Mouse (Mus musculus) embryonic facial prominence, embryonic 15.5 days (tissue): ENCODE results near the gene Gm42957. TPM values are rescaled to one million over a fixed set of nuclear protein-coding genes. Genes with fewer than 3 reads are reported as not detected.
"Not testable (repeated sequence)": the region's sequence is repeated elsewhere in the genome, so short reads cannot be mapped to it uniquely, and the experiment has no call there.

Experiments
- ATAC-seq: fragments of 200-750 bp; cut with Nextera tagmentation; 2 replicates; pipeline ENCODE4 v1.8.0; 2017; ENCODE audit warnings: low read depth, moderate TSS enrichment; ENCODE audit not compliant: insufficient number of reproducible peaks, low FRiP score, low TSS enrichment
- H3K27ac ChIP-seq: fragments of 300-500 bp; sonication (generic); replicated peaks from 2 replicates; pipeline ENCODE4 v1.5.1; 2015; ENCODE audit warnings: mild to moderate bottlenecking, inconsistent platforms
- H3K27me3 ChIP-seq: fragments of 300-500 bp; sonication (generic); 2 replicates; pipeline ENCODE4 v1.6.1; 2015; ENCODE audit warnings: inconsistent platforms
- H3K36me3 ChIP-seq: fragments of 300-500 bp; sonication (generic); 2 replicates; pipeline ENCODE4 v1.6.1; 2015; ENCODE audit warnings: mild to moderate bottlenecking, inconsistent platforms
- H3K4me1 ChIP-seq: fragments of 300-500 bp; sonication (generic); 2 replicates; pipeline ENCODE4 v1.6.1; 2015; ENCODE audit warnings: inconsistent platforms
- H3K4me2 ChIP-seq: fragments of 300-500 bp; sonication (generic); replicated peaks from 2 replicates; pipeline ENCODE4 v1.6.1; 2015; ENCODE audit warnings: mild to moderate bottlenecking, inconsistent platforms
- H3K4me3 ChIP-seq: fragments of 300-500 bp; sonication (generic); replicated peaks from 2 replicates; pipeline ENCODE4 v1.5.1; 2015; ENCODE audit warnings: mild to moderate bottlenecking, inconsistent platforms
- H3K9ac ChIP-seq: fragments of 300-500 bp; sonication (generic); 2 replicates; pipeline ENCODE4 v1.6.1; 2015; ENCODE audit warnings: inconsistent platforms
- H3K9me3 ChIP-seq: fragments of 300-500 bp; sonication (generic); replicated peaks from 2 replicates; pipeline ENCODE4 v1.6.1; 2016; ENCODE audit warnings: inconsistent platforms
- WGBS: fragments of 180-500 bp; shearing (Covaris S2); methylation state at CpG from one replicate; pipeline ENCODE4 v1.1.7; 2015; 5-methylcytosine and 5-hydroxymethylcytosine counted together
- polyA plus RNA-seq: library from polyadenylated mRNA; unstranded; fragments of >200 nt; fragmentation: Nextera tagmentation; extraction: Ambion mirVana; gene quantifications from 2 replicates; pipeline ENCODE4 v1.2.1, GENCODE M21; 2015

The Gm42957 gene
- polyA plus RNA-seq, 1 experiment from 2014 or later, result 0.43 TPM

DNA sequence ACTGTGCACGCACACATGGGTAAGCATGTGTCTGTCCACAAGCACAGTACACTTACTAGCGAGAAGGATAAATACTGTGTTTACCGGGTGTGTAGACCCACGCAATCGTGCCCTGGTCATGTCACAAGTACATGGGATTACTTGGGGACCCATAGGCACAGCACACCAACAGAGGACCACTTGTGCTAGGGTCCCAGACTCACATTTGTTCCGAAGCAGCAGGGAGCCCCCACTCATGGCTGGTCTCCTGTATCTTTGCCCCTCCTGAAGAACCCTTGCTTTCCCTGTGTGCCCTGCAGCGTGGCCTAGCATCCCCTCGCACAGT lies 36.2 kb upstream of the Gm42957 start:
- 58% methylated on average over 8 of the region's 8 CpGs for WGBS
- peak overlapping the region; percentile 48; the same call in 1 of the 2 replicates for H3K4me3 ChIP-seq
- H3K36me3 ChIP-seq, result 0 out of 2 replicates have a peak, but pooled peaks cover 3% of the 10 kb centered on the region
- peaks cover 60% of the 10 kb centered on the region for H3K4me1 ChIP-seq
- no peak for ATAC-seq
- H3K9me3 ChIP-seq, result no peaks in the 10 kb centered on the region
- H3K27me3 ChIP-seq, result peaks cover 12% of the 10 kb centered on the region
- H3K27ac ChIP-seq, result no peak overlapping the region
- no peak overlapping the region for H3K9ac ChIP-seq
- H3K4me2 ChIP-seq, result peak overlapping the region; percentile 92

GRCm38 (mm10) chr3:96599411-96599810 lies 35.9 kb upstream of the Gm42957 start:
- H3K36me3 ChIP-seq, result 0 out of 2 replicates have a peak, but pooled peaks cover 4% of the 10 kb centered on the region
- peaks cover 64% of the 10 kb centered on the region for H3K4me1 ChIP-seq
- WGBS, result 78% methylated on average over 3 of the region's 3 CpGs
- H3K27ac ChIP-seq, result no peak overlapping the region
- H3K4me3 ChIP-seq, result no peak overlapping the region
- no peaks in the 10 kb centered on the region for H3K9me3 ChIP-seq
- H3K27me3 ChIP-seq, result peaks cover 12% of the 10 kb centered on the region
- 0 out of 2 replicates have a peak overlapping the region, but pooled peaks have one; percentile 92 for H3K4me2 ChIP-seq
- ATAC-seq, result no peak
- H3K9ac ChIP-seq, result no peak overlapping the region

GRCm38 (mm10) chr3:96600639-96601250 lies 34.5 kb upstream of the Gm42957 start, which contains the start of gene Lix1l:
Lix1l (plus strand) TSS chr3:96601149.
- H3K36me3 ChIP-seq, result 0 out of 2 replicates have a peak, but pooled peaks cover 4% of the 10 kb centered on the region
- peaks cover 66% of the 10 kb centered on the region for H3K4me1 ChIP-seq
- peaks cover 8% of the 10 kb centered on the region for H3K27me3 ChIP-seq
- peak within 1 kb of the TSS; percentile 70 for H3K9ac ChIP-seq
- H3K4me3 ChIP-seq, result peak within 1 kb of the TSS; percentile 75
- WGBS, result under 1% methylated on average over 27 of the region's 27 CpGs
- H3K27ac ChIP-seq, result peak within 1 kb of the TSS; percentile 97
- H3K9me3 ChIP-seq, result no peaks in the 10 kb centered on the region
- peak within 1 kb of the TSS; percentile 55 for H3K4me2 ChIP-seq
- peak; percentile 95 for ATAC-seq

- under 1% methylated on average over 35 of the region's 40 CpGs for WGBS
- peaks cover 60% of the 10 kb centered on the region for H3K4me1 ChIP-seq
- H3K4me3 ChIP-seq, result peak overlapping the region; percentile 75
- ATAC-seq, result peak; percentile 69
- H3K9ac ChIP-seq, result peak overlapping the region; percentile 70
- H3K4me2 ChIP-seq, result peak overlapping the region; percentile 55
- no peaks in the 10 kb centered on the region for H3K9me3 ChIP-seq
- peaks cover 7% of the 10 kb centered on the region for H3K27me3 ChIP-seq
- H3K27ac ChIP-seq, result peak overlapping the region; percentile 97
- 0 out of 2 replicates have a peak, but pooled peaks cover 4% of the 10 kb centered on the region for H3K36me3 ChIP-seq
These were observed 34.0 kb upstream of the Gm42957 start for GRCm38 (mm10) chr3:96601251-96601787.

DNA sequence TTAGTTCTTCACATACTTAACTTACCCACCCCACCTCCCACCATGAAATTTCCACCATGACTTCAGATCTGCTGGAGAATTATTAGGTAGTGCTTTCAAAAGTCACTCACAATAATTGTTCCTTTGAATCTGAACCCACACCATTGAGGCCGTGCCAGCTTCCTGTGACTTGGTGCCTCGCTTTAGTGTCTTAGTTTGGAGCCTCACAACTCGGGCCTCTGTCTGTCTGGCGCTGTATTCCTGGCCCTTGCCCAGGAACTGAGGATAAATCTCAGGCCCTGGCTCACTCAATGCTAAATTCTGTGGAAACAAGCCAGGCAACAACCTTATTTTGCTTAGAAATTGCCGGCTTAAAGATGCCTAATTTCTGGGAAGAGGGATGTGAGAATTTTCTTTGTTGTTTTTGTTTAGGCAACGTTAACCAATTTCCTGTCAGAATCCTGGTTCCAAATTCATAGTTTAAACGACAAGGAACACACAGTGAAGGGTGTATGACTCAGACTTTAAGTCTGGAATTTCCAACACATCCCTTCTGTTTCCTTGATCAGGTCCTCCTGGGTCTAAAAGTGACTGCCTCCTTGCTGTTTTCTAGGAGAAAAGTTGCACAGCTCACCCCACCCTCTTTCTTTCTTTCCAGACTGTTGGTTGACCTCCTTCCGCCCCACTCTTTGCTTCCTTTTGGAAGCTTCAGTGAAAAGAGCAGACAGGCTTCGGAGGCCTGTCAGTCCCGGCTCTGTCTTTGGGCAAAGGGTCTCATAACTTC lies 33.2 kb upstream of the Gm42957 start:
- peaks cover 52% of the 10 kb centered on the region for H3K4me1 ChIP-seq
- H3K9ac ChIP-seq, result peak overlapping the region; percentile 26
- H3K9me3 ChIP-seq, result no peaks in the 10 kb centered on the region
- H3K27ac ChIP-seq, result peak overlapping the region; percentile 97
- ATAC-seq, result no peak
- WGBS, result 17% methylated on average over 10 of the region's 10 CpGs
- peak overlapping the region; percentile 55 for H3K4me2 ChIP-seq
- H3K36me3 ChIP-seq, result 0 out of 2 replicates have a peak, but pooled peaks cover 4% of the 10 kb centered on the region
- H3K4me3 ChIP-seq, result peak overlapping the region; percentile 75
- peaks cover 4% of the 10 kb centered on the region; the same call in 1 of the 2 replicates for H3K27me3 ChIP-seq

DNA sequence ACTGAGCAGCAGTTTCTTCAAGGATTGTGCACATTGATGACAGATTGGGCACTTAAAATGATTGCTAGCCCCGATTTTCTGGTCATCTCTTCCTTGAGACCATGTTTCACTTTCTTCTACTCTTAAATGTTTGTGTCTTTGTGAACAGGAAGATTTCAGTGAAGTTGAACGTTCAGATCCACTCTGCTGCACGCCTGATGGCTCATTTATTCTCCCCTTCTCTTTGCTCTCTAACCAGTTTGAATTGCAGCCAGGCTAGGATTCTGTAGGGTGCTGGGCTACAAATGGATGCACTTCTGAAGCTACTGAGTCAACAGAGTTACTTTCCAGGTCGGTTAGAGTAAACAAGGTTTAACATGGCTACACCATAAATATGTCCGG lies 32.6 kb upstream of the Gm42957 start:
- 0 out of 2 replicates have a peak, but pooled peaks cover 4% of the 10 kb centered on the region for H3K36me3 ChIP-seq
- no peaks in the 10 kb centered on the region for H3K9me3 ChIP-seq
- H3K9ac ChIP-seq, result peak overlapping the region; percentile 26
- H3K4me3 ChIP-seq, result peak overlapping the region; percentile 75
- H3K4me2 ChIP-seq, result peak overlapping the region; percentile 55
- peaks cover 47% of the 10 kb centered on the region for H3K4me1 ChIP-seq
- 41% methylated on average over 5 of the region's 5 CpGs for WGBS
- H3K27ac ChIP-seq, result peak overlapping the region; percentile 97
- H3K27me3 ChIP-seq, result no peaks in the 10 kb centered on the region; the same call in 1 of the 2 replicates
- no peak for ATAC-seq

DNA sequence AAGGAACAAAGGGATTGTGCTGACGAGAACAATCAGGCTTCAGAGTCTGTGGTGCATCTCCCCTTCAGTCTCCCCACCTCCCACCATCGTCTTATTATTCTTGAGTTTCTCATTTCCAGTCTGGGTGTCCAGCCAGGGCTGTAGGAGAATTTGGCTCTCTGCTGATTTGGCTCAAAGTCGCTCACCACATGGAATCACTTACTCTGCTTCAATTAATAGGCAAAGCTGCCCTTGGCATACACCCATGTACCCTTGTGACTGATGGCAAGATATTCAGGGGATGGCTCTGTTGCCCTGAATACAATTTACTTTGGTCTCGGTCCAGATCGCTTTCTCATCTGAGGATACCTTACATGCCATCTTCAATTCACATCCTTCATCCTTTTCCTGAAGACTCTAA lies 32.0 kb upstream of the Gm42957 start:
- Histone ChIP-seq H3K9ac (peak overlapping the region; percentile 26; the same call in 1 of the 2 replicates), H3K4me1 (peaks cover 41% of the 10 kb centered on the region), H3K4me2 (peak overlapping the region; percentile 55), H3K36me3 (peaks cover 8% of the 10 kb centered on the region; the same call in 1 of the 2 replicates), H3K27me3 (no peaks in the 10 kb centered on the region), H3K9me3 (no peaks in the 10 kb centered on the region), H3K4me3 (peak overlapping the region; percentile 75), H3K27ac (peak overlapping the region; percentile 97)
- no peak for ATAC-seq
- 42% methylated on average over 5 of the region's 5 CpGs for WGBS

GRCm38 (mm10) chr3:96606007-96606406 lies 29.3 kb upstream of the Gm42957 start:
- H3K9ac ChIP-seq, ATAC-seq: not testable (repeated sequence)
- WGBS, result 82% methylated on average over 4 of the region's 4 CpGs

GRCm38 (mm10) chr3:96606618-96607017 lies 28.7 kb upstream of the Gm42957 start:
- Histone ChIP-seq H3K27ac (no peak overlapping the region), H3K4me2 (no peak overlapping the region), H3K4me1 (peaks cover 22% of the 10 kb centered on the region), H3K9me3 (no peaks in the 10 kb centered on the region), H3K4me3 (no peak overlapping the region), H3K27me3 (no peaks in the 10 kb centered on the region), H3K9ac (no peak overlapping the region), H3K36me3 (peaks cover 18% of the 10 kb centered on the region)
- no peak for ATAC-seq
- 86% methylated on average over 4 of the region's 4 CpGs for WGBS

More at GRCm38 (mm10) chr3:96606007-96606406, 29.3 kb upstream of the Gm42957 start:
- H3K36me3 ChIP-seq, result peaks cover 14% of the 10 kb centered on the region
- not testable (repeated sequence) for H3K27ac ChIP-seq, H3K4me3 ChIP-seq, H3K4me2 ChIP-seq, H3K27me3 ChIP-seq, H3K9me3 ChIP-seq
- H3K4me1 ChIP-seq, result peaks cover 22% of the 10 kb centered on the region

- Histone ChIP-seq H3K9ac (no peak overlapping the region), H3K4me3 (no peak overlapping the region), H3K27me3 (no peaks in the 10 kb centered on the region), H3K36me3 (peaks cover 50% of the 10 kb centered on the region), H3K4me1 (peaks cover 3% of the 10 kb centered on the region), H3K4me2 (no peak overlapping the region), H3K9me3 (no peaks in the 10 kb centered on the region), H3K27ac (peak overlapping the region; percentile 52)
- 51% methylated on average over 3 of the region's 3 CpGs for WGBS
- ATAC-seq, result no peak
These were observed 17.3 kb upstream of the Gm42957 start for GRCm38 (mm10) chr3:96617941-96618340.

- H3K27me3 ChIP-seq, result no peaks in the 10 kb centered on the region
- no peaks in the 10 kb centered on the region for H3K9me3 ChIP-seq
- no peak overlapping the region for H3K9ac ChIP-seq
- H3K4me2 ChIP-seq, result no peak overlapping the region
- no peak overlapping the region for H3K27ac ChIP-seq
- no peaks in the 10 kb centered on the region for H3K4me1 ChIP-seq
- WGBS, result 89% methylated on average over 4 of the region's 4 CpGs
- ATAC-seq, result no peak
- H3K36me3 ChIP-seq, result peaks cover 47% of the 10 kb centered on the region
- no peak overlapping the region for H3K4me3 ChIP-seq
These were observed 12.1 kb upstream of the Gm42957 start for GRCm38 (mm10) chr3:96623201-96623600.
